Mouse (Mus musculus): ENCODE results near the gene Robo4.

The Robo4 gene

DNA sequence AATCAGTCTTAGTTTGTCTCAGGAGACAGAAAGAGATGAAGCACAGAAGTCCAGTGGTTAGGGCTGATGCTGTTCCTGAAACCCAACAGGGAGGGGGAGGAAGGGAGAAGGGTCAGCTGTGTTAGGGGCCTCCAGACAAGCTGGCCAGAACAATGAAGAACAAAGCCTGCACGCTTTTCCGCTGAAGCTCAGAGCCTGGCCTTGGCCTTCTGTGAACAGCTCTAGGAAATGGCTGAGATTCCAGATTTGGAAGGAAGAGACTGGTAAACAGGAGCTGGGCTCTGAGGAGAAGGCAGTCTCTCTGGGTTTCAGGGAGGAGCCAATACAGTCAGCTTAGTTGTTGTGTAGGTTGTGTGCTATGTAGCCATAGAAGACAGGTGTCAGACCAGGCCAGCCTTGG lies 1.1 kb upstream of the Robo4 start:
- no peak for DNase-seq (ENCODE audit: low read depth in 2 of 2, low spot score in 2 of 2)

DNA sequence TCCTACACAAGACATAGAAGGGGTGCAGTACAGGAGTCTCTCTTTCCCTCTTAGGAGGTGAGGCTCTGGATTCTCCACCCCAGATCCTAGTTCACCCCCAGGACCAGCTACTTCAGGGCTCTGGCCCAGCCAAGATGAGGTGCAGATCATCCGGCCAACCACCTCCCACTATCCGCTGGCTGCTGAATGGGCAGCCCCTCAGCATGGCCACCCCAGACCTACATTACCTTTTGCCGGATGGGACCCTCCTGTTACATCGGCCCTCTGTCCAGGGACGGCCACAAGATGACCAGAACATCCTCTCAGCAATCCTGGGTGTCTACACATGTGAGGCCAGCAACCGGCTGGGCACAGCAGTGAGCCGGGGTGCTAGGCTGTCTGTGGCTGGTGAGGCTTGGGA lies 804 bp downstream of the Robo4 start:
- DNase-seq (ENCODE audit: low read depth in 2 of 2, low spot score in 2 of 2) = no peak

DNA sequence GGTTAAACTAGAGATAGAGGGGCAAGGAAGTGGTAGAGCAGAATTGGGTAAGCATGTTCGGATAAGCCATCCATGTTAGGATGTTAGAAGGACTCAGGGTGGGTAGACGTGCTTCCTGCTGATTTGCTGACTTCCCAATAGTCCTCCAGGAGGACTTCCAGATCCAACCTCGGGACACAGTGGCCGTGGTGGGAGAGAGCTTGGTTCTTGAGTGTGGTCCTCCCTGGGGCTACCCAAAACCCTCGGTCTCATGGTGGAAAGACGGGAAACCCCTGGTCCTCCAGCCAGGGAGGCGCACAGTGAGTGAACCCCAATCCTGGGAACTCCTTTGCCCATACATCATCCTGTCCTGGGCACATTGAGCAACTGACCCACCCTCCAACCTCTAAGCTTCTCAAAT lies 1.3 kb downstream of the Robo4 start:
- no peak for DNase-seq (ENCODE audit: low read depth in 2 of 2, low spot score in 2 of 2)

DNA sequence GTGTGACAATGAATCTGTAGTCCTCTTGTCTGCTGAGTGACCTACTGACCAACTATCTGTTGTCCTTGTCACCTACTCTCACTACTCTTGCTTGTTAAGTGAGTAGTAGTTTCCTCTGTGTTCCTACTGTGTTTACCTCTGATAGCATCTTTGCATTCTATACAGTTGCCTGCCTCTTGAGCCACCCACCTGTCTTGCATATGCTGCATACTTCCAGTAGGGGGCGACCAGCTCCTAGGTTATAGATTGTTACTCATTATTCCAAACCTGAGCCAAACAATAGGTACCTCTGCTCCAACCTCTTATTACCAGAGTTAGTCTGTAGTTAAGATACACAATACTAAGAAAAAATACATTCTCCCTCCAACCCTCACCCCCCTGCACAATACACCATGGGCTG lies 4.7 kb downstream of the Robo4 start:
- peak in 1 of 2 experiments; percentile 15 for DNase-seq (ENCODE audit: low read depth in 2 of 2, low spot score in 2 of 2)

DNA sequence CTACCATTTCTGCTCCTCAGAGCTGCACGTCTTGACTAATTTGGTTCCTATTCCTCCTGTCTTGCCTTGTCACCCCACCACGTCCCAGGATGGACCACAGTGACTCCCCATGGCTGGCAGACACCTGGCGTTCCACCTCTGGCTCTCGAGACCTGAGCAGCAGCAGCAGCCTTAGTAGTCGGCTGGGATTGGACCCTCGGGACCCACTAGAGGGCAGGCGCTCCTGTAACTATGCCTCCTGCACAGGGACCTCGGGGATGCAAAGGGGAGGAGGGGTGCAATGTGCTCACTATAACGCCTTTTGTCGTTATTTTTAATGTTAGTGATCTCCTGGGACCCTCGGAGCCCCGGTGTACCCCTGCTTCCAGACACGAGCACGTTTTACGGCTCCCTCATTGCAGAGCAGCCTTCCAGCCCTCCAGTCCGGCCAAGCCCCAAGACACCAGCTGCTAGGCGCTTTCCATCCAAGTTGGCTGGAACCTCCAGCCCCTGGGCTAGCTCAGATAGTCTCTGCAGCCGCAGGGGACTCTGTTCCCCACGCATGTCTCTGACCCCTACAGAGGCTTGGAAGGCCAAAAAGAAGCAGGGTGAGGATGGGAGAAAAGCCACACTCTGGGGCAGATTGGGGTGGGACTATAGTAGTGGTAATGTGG lies 6.3 kb downstream of the Robo4 start:
- no peak for DNase-seq (ENCODE audit: low read depth in 2 of 2, low spot score in 2 of 2)

DNA sequence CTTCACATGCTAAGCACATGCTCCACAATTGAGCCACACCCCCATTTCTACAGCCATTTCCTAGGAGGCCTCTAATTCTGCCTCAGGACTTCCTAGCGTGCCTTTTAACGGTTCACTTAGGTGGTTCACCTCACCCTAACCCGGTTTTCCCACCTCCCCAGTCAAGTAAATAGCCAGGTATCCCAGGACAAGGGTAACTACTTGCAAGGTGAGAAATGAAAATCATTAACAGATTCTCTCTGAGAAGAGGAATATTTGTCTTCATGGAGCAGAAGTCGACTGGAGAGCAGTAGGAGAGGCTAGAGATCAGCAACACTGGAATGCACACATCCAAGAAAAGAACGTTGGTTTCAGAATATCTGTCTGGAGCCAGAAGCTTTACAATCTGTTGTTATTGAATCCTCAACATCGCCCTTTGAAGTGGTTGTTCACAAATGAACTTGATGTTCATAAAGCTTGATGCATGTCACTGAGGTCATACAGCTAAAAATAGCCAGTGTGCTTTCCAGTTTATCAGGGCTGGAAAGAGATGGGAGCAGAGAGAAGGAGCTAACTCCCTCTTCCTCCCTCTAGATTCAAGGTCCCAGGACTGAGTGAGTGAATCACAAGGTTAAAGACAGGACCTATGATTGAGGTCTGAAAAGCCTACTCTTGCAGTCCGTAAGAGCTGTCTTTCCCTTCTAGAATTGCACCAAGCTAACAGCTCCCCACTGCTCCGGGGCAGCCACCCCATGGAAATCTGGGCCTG lies 8.2 kb downstream of the Robo4 start:
- no peak for DNase-seq (ENCODE audit: low read depth in 2 of 2, low spot score in 2 of 2)

DNA sequence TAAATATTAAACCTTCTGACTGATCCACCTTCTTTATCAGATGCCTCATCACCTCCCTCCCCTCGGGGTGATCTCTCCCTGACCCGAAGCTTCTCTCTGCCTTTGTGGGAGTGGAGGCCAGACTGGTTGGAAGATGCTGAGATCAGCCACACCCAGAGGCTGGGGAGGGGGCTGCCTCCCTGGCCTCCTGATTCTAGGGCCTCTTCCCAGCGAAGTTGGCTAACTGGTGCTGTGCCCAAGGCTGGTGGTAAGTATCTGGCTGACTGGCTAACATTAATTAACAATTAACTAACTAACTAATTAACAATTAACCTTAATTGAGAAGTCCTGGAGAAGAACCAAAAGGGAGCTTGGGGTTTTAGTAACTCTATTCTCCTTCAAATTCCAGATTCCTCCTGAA lies 11.3 kb downstream of the Robo4 start:
- no peak for DNase-seq (ENCODE audit: low read depth in 2 of 2, low spot score in 2 of 2)

DNA sequence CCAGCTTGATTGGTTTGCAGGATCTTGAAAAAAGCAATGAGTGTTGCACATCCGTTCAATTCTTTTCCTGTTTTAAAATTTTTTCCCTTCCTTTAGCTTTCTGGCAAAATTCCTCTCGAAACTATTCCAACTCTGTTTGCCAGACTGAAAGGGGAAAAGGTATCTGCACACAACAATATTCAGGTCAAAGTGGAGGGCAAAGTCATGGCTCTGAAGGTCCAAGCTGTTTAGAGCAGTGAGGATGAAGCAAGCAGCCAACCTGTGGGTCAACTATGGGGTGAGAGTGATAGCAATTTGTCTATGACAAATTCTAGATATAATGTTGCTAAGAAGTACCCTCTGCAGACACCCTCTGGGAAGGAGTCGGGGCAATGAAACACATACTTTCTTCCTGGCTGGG lies 13.0 kb downstream of the Robo4 start:
- no peak for DNase-seq (ENCODE audit: low read depth in 2 of 2, low spot score in 2 of 2)

DNA sequence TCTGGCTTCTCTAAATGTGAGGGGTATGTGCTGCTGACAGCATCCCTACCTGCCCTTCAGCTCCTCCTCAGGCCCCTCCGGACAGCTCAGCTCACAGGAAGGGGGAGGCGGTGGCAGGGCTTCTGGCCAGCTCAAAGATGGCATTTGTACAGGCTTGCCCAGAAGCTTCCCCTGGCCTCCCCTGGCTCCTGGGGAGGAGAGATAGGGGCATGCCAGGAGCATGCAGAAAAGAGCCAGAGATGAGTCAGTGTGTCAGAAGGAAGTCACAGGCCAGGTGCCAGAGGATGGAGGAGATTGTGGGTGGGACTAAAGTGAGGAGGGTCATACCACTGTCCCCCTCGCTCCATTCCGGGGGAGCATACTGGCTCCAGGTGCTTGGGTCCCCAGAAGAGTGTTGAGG lies 17.1 kb downstream of the Robo4 start:
- DNase-seq (ENCODE audit: low read depth in 2 of 2, low spot score in 2 of 2) = no peak

DNA sequence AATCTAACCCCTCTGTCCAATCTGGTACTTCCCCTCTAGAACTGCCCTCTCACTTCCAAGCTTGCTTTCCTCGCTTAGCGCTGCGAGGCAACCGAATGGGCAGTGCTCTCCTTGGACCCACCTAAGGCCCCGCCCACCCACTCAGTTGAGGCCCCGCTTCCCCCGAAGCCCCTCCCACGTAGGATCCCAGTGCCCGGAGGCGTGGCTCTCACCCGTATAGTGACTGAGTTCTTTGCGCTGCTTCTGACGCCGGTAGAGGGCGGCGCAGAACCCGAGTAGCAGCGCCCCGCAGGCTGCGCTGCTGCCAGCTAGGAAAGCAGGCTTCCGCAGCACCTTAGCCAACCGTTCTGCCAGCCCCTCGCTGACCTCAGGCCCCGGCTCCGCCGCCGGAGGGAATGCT lies 19.0 kb downstream of the Robo4 start:
- peak; percentile 47 to 60 for DNase-seq (ENCODE audit: low read depth in 2 of 2, low spot score in 2 of 2)

DNA sequence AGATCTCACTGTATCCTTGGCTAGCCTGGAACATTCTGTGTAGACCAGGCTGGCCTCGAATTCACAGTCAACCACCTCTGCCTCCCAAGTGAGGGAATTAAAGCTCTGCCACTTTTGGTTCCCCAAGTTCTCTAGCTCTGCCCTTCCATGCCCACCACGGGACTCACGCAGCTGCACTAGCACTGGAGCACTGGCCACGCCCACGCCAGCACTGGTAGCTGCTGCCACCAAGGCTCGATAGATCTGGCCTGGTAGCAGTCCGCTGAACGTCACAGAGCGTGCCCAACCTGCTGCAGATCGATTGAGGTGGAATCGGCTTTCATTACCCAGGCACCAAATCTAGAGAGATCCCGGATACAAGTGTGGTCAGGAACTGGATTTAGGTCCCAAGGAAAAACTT lies 19.5 kb downstream of the Robo4 start:
- peak; percentile 13 to 15 for DNase-seq (ENCODE audit: low read depth in 2 of 2, low spot score in 2 of 2)

DNA sequence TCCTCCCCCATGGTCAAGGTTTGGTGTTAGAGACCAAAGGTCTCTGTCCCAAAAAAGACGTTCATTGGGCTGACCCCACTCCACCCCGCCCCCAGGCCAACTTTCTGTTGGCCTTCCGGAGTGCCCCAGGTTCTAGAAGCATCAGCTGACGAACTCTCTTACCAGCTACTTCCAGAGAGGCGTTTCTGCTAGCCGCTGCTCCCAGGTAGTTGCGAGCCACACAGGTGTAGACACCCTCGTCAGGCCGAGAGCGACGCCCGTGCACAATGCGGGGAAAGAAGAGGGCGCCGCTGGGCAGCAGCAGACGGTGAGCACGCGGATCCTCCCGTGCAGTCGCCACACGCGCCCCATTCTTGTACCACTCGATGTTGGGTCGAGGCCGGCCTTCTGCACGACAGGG lies 27.6 kb downstream of the Robo4 start:
- DNase-seq (ENCODE audit: low read depth in 2 of 2, low spot score in 2 of 2) = no peak

DNA sequence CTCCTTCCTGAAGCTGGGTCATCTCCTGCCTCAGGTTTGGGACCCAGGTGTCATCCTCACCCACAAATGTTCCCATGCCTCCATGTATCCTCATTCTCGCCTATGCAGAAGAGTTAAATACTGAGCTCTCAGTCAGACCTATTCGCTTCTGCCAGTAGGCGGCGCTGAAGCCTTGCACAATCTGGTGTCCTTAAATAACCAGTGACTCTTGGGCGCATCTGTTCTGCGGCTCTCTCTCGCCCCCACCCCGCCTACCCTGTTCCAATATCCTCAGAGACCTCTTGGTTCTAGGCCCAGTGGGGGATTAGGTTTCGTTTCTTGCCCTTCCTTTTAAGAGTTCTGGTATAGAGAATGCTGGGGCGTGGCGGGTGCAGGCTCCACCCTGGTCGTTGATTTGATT lies 28.9 kb downstream of the Robo4 start:
- peak; percentile 37 to 53 for DNase-seq (ENCODE audit: low read depth in 2 of 2, low spot score in 2 of 2)

DNA sequence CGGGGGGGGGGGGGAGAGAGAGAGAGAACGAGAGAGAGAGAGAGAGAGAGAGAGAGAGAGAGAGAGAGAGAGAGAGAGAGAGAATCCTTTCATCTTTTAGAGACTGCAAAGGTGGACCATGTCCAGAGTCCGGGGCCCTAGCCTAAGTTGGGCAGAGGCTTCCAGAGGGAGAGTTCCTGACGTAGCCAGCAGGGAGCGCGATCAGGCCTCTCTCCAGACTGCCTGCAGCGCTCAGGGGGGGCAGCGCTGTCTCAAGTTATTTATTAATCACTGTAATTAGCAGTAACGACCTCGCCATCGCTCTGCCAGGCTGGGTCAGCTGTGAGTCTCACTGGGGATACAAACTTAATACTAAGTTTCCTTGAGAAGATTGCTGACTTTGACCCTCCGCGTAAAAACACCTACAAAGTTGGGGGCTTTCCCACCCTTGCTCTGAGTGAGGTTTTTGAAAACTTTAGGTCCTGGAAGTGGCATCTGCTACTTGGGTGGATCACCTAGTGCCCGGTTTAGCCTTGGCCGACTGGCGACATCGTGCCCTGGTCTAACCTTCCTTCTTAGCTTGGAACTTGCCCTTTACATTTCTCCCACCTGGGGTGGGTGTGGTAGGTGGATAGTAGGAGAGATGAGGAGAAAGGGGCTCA lies 30.4 kb downstream of the Robo4 start:
- no peak for DNase-seq (ENCODE audit: low read depth in 2 of 2, low spot score in 2 of 2)

DNA sequence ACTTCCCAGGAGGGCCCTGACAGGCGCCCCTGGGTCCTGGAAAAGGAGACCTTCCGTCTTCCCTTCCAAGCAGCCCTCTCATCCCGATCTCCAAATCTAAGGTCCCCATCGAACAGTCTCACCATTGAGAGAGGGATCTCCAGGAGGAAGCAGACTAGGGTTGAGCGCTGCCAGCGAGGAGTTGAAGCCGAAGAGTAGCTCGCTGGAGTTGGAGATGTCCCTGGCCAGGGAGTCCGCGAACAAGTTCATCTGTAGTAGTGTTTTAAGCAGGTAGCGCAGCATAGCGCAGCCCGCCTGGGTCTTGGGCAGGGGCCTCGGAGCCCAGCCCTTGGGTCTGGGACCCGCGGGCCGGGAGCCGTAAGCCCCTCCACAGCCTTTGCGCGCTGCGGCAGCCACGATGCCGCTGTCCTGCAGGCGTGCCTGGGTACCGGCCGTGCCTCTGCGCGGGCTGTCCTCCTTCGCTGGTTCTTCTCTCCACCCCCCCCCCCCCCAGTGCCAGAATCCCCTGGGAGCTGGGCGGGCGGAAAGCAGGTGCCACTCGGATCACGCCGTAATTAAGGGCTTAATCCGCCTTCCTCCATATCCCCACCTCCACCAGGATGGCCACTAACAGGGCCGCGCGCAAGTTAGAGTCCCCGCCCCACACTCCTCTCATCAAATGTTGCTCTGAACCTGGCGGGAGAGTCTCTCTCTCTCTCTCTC lies 31.2 kb downstream of the Robo4 start, which contains the start of gene Robo3:
Gene Robo3, minus strand, starts transcription at position 527 of the 702 bp plus-strand sequence.
- DNase-seq (ENCODE audit: low read depth in 2 of 2, low spot score in 2 of 2) = no peak

DNA sequence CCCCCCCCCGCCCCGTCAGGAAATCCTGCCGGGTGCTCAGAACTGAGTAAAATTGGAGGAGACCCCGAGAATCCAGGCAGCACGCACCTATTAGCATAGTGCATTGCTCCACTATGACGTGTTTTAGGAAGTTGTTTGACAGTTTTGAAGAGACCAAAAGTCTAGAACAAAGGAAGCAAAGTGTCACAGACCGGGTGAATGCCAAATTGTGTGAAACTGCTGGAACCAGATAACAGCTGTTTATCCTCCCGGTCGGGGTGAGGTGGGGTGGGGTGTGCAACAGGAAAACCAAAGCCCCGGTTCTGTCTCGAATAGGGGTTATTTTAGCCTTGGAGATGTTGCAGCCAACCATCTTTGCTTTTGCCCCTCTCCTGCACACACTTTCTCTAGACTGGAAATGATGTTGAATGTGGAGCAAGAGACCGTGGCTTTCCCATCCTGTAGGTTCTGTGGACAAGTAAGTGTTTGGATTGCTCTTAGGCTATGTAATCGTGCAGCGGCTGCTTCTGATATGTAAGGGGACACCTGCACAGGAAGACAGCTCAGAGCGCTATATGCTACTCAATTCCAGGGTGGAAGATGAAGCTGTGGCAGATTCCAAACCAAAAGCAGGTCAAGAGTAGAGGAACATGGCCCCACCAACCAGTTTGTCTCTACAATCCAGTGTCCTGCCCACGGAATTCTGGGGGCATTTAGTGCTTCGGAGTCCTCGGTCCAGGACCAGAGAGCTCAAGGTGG lies 32.3 kb downstream of the Robo4 start:
- no peak for DNase-seq (ENCODE audit: low read depth in 2 of 2, low spot score in 2 of 2)

DNA sequence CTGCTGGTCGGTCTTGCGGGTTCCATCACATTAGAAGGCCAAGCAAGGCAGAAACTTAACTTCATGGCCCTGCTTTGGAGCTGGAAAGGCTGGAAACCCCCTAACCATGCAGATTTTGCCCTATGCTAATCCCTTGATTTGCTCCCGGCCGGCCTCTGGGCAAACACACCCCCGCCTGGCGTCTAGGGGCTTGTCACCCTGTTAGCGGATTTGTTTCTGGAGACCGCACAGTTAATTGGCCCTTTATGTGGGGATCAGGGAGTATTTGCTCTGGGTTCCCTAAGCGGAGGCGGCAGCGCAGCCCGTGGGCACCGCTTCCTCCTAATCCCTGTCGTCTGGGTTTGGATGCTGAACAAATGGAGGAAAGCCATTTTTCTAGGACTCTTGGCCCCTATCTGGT lies 33.2 kb downstream of the Robo4 start:
- DNase-seq (ENCODE audit: low read depth in 2 of 2, low spot score in 2 of 2) = no peak

DNA sequence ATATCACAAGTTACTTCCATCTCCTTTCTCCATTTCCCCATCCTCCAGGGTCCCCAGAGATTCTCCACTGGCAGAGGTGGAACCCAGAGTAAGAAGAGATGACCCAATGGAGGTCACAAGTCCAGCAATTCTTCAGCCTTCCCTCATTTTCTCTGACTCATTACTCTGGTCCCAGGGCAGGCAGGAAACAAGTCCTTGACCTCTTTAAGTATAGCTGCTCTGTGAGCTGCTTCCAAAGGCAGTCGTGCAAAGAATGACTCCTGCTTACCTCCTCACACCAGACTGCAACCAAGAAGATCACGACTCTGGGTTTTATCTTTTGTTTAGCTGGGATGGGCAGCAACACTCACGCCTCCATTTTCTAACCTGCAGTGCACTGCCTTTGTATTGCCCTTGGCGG lies 33.9 kb downstream of the Robo4 start:
- no peak for DNase-seq (ENCODE audit: low read depth in 2 of 2, low spot score in 2 of 2)

DNA sequence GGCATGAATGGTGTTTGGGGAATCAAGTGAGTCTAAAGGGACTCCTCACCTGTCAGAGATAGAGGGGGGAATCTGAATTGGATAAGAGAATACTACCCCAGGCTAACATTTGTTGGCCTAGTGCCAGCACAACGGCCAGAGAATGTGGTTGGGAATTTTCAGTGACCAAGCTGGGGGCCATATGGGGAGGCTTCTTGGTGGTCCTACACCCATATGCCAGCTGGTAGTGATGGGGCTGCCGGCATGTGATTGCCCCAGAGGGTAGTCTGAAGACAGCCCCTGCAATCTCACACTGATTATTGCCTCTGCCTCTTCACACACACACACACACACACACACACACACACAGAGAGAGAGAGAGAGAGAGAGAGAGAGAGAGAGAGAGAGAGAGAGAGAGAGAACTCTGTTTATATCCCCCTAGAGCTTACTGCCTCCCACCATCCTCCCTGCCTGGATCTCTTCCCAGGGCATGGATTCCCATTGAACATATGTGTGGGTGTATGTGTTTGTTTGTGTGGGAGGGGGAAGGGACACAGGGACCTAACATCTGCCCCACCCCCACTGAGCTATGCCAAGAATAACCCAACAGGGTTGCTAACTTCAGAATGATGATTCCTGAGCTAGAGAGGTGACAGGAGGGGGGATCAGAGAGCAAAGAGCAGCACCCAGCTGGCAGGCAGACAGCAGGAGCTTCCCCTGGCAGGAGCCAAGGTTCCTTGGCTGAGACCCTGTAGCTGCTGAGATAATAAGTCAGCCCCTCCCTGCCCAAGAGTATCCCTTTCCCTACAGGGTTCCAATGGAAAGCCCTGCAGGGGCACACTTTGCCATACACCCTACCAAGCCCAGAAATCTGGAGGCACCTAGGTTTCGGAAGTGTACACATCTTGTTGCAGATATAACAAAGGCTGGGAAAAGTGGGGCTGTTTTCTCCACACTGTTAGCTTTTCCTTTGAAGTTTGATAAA lies 36.4 kb downstream of the Robo4 start:
- no peak for DNase-seq (ENCODE audit: low read depth in 2 of 2, low spot score in 2 of 2)

DNA sequence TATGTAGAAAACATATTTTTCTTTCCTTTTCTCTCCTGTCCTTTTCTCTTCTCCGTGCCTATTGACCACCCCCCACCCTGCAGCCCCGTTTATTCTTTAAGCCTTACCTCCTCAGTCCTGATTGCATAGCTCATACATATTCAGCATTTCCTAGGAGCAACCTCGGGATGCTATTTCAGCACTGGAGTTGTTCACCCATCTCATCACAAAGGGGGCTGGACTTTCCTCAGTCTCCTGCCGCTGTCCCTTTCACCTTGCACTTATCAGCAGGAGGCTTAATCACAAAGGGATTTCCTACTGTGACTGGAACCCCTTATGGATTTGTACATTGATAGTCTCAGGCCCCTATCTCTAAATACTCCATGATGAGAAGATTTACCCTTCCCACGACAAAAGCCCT lies 50.7 kb downstream of the Robo4 start:
- DNase-seq (ENCODE audit: low read depth in 2 of 2, low spot score in 2 of 2) = no peak

Measured in CD8-positive naive resting alpha-beta T cell, adult 2 months (primary cell).